Mouse (Mus musculus): ENCODE measurements at regions not wholly inside any gene's neighbourhood (a gene's known extent, or its start where the extent isn't known, plus 50 kb on each side); places are given as distances from the start of the nearest gene placed in this dataset.
A peak's percentile ranks its signal among the peaks of the same experiment; 100 is the strongest.

DNA sequence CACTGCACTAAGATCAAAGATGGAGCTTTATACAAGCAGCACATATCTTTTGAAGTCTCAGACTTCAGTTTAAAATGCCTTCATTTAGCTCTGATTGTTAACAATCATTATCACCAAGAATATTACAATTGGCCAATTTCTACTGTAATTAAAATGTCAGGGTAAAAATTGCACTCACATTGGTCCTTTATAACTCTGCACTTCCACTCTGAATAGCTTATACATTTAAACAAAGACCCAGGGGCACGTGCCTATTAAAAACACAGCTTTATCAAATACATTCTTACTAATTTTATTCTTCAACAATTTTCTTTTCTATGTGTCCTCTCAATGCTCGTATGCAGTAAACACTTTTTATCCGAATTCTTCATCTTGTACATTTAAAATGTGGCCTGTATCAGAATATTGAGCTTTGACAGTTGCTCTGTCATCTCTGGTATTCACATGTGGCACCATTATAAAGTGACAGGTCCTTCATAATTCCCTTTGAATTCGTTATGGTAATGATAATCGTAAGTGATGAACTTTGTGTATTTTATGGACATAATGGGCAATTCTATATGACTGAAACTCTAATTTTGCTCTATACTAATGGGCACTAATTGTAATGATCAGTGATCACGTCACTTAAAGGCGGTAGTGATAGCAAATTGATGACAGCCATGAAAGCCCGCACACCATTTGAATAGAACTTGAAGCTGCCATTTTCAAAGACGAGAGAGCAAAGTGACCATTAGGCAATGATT, 486.4 kb upstream of the Pbx1 start:
- no peak for DNase-seq (ENCODE audit: extremely low spot score in 1 of 2, low spot score in 1 of 2)

DNA sequence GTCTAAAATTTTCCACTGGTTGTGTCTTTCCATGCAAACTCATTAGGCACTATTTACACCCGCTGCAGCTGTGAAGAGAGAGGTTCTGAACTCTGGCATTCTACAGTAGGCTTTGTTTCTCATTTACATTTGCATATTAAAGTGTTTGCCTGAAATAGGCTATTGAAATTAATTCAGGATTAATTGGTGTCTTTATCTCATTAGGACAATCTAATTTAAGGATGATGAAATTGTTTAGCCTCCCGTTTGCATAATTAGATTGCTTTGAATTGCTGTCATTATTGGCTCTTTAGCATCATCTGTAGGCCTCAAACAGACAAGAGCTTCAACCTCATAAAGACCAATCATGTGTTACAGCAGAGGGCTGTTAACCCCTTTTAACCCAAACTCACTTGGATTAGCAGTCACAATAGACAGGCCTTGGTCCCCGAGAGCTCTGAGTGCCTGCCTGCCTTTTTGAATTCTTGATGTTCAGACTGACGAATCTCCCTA, 476.7 kb upstream of the Pbx1 start:
- peak in 1 of 2 experiments; percentile 2 for DNase-seq (ENCODE audit: extremely low spot score in 1 of 2, low spot score in 1 of 2)

DNA sequence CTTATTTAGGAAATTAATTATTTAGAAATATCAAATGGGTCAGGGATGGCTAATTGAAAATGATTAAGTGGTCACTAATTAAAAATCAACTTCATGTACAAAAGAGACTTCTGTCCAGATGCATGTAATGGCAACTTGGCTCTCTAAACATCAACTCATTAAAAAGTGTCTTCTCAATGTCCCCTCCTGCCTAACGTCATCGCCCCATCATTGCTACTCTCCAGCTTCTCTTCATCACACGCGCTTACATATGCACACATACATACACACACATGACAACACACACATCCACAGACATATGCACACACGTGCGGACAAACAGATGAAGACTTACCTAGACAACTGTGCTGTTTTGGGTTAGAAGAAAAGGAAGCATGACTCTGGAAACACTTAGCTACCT, 476.1 kb upstream of the Pbx1 start:
- DNase-seq (ENCODE audit: extremely low spot score in 1 of 2, low spot score in 1 of 2) = no peak

DNA sequence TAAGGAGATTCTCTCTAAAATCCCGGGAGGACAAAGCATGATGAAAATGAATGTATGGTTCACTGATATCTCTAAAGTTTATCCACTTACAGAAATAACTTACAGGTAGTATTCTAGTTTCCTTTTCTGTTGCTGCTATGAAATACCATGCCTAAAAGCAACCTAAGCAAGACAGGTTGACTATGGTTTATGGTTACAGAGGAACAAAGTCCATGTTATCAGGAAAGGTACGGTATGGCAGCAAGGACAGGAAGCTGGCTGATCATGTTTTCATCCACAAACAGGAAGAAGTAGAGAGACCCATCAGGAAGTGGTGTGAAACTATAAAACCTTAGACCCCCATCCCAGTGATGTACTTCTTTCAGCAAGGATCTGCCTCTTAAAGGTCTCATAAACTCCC, 466.4 kb upstream of the Pbx1 start:
- DNase-seq (ENCODE audit: extremely low spot score in 1 of 2, low spot score in 1 of 2) = no peak

DNA sequence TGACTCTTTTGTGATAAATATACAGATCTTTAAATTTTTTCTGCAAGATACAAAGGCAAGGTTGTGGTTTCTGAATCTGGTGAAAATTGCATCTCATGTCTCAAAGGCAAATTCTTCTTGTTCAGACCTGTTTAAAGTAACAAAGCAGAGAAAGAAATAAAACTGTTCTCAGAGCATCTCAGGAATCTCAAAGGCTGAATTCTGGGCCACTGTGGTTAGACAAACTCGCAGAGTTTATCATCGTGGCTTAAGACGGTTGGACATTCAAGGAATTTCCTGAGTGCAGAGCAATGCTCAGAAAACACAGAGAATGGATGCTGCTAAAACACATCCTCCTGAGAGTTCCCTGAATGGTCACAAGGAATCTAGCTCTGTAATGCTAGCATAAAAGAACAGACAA, 429.5 kb upstream of the Pbx1 start:
- DNase-seq (ENCODE audit: extremely low spot score in 1 of 2, low spot score in 1 of 2) = no peak

DNA sequence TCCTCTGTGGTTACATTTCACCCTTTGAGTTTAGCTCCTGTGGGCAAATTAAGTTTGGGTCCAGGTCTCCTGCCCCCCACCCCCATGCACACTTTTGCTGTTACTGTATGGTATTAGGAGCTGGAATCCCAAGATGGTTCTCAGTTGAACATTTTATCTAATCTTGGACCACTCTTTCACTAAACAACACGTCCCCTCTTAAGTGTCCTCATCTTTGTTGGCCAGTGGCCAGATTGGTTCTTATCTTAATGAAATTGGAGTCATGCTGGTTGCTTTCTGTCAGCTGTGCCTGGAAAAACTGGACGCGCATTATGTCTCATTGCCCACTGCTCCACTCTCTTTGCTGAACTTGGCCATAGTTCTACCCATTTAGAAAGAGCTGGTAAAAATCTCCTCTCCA, 391.1 kb upstream of the Pbx1 start:
- DNase-seq (ENCODE audit: extremely low spot score in 1 of 2, low spot score in 1 of 2) = no peak

DNA sequence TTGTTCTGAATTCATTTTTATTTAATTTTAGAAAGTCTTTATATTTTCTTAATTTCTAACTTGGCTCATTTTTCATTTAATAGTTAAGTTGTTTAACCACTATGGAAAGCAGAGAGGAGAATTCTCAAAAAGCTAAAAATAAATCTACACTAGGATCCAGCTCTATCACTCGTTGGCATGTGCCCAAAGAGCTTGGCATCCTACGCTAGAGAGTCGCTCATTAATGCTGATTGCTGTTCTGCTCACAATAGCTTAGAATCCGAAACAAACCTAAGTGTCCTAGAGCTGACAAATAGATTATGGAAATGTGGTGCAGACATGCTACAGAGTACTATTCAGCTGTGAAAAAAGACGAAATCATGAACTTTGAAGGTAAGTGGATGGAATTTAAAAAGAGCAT, 386.3 kb upstream of the Pbx1 start:
- no peak for DNase-seq (ENCODE audit: extremely low spot score in 1 of 2, low spot score in 1 of 2)

DNA sequence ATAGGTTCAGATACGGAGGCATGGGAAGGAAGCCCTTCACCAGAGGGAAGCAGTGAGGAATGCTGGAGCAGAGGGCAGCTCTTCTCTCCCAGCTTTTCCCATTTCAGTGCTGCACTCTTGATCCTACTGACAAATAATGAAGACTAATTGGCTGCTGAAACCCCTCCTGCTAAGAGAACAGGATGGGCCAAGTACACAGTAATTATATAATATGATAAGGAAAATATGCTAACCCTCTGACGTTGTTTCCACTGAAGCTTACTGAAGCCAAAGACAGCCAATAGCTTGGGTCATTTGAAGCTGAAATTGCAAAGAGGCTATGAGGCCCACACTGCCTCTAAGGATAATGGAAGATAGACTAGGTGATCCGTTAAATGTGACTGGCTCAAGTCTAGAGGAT, 375.0 kb upstream of the Pbx1 start:
- DNase-seq (ENCODE audit: extremely low spot score in 1 of 2, low spot score in 1 of 2) = no peak

DNA sequence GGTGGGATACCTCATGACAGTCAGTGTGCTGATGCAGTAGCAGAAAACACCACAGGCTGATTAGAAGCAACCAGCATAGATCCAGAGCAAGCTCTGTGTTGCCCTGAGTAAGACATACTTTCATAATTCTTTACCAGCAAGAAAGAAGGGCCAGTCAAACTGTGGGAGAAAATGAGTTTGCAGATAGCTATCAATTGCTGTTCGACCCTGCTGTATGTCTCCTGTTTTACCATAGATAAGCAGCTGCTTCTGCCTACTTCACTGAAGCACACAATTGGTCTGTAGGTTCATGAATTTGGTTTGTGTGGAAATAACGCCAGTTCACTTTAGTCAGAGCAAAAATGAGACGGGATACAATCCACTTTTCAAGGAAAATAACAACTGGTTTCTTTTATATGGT, 373.4 kb upstream of the Pbx1 start:
- no peak for DNase-seq (ENCODE audit: extremely low spot score in 1 of 2, low spot score in 1 of 2)

DNA sequence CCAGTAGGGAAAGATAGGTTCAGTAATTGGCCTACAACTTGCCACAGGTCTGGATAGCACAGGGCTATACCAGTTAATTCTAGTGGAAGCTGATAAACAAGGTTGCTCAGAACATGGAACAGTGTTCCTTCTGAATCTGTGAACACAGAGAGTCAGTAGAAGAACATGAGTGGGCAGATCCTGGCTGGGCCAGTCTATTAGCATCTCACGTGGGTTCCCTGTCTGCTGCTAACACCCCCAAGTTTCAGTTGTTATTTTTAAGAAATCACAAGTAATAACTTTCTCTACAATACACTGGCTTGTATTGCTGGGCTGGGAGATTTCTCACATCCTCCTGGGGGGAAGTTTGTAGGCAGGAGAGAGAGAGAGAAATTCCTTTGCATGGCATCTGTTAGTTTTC, 369.0 kb upstream of the Pbx1 start:
- peak; percentile 64 to 72 for DNase-seq (ENCODE audit: extremely low spot score in 1 of 2, low spot score in 1 of 2)

DNA sequence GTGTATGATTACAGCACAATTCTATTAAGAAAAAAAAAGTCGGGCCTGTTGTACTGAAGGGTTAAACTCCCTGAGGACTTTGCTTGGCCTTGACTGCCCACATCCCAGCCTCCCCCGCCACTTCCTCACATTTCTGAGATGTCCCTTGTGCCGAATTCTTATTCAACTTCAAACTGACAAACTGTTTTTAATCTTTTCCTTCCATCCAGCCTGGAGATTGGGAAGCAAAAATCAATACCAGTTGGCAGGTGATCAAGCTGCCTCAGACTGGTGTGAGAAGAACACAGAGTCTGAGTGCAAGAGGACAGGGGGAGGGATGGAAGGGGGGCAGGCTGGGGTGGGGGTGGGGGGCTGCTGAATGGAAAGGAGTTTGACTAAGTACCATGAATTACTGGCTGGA, 354.7 kb upstream of the Pbx1 start:
- DNase-seq (ENCODE audit: extremely low spot score in 1 of 2, low spot score in 1 of 2) = no peak

DNA sequence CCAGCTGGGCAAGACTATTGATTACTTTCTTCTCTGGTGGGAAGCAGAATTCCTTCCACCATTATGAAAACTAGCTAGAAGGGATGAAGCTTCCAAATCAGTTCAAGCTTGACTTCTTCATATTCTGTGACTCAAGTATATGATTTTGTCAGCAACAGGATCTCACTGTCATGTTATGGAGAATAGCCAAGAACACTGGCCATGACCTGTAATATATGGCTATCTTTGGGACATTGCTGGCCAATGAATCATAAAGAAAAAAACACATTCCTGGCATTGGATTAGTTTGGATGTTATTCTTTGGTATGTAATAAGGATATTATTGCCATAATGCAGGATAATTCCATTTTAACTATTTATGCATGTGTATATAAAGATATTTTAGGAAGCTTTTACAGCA, 351.8 kb upstream of the Pbx1 start:
- DNase-seq (ENCODE audit: extremely low spot score in 1 of 2, low spot score in 1 of 2) = no peak

DNA sequence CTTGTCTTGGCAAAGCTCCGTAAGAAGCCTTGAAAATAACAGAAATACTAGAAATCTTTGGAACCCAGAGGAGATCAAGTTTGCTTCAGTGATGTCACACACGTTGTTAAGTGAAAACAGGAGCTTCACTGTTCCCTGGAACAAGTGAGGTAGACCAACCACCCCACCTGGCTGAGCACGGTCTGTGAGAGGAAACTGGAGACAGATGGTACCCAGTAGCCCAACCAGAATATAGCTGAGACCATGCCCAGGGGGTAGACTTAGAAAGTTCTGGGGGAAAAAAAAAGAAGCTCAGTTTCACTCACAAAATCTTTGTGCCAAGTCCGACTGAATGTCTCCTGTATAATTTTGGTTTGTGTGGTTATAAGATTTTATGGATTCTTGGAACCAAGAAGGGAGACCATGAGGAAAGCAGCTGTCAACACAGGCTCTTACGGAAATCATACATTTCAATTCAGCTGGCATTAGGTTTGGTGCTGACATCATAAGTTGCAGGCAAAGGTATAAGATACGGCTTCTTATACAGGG, 332.4 kb upstream of the Pbx1 start:
- no peak for DNase-seq (ENCODE audit: extremely low spot score in 1 of 2, low spot score in 1 of 2)

DNA sequence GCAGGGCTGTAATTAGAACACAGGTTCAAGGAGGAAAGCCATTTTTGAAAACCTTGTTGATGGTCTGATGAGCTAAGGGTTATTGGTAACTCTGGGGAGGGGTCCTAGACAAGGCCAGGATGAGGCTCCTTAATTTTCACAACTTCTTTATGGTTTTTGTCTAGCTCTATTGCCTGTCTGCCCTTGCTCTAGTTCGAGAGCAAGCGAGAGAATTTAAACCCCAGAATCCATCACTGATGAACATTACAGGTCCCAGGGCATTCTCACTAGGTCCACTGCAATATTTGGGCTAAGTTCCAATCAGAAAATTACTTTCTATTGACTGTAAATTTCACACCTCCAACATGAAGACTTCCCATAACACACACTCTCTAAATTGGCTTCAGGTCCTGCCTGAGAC, 329.0 kb upstream of the Pbx1 start:
- no peak for DNase-seq (ENCODE audit: extremely low spot score in 1 of 2, low spot score in 1 of 2)

DNA sequence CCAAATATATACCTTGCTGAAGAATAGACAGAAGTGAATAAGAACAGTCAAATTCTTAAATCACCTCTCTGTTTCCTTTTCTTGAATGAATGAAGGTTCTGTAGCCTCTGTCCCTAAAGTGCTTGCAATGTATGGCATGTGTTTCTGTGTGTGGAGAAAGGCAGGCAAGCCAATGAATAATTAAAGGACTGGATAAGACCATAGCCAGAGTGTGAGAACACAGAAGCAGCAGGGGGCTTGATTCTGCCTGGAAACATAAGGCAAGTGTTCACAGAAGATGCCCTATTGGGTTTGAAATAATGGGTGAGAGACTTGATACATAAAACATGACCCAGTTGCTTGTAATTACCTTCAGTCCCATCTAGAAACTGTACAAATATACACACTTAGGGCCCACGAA, 328.2 kb upstream of the Pbx1 start:
- DNase-seq (ENCODE audit: extremely low spot score in 1 of 2, low spot score in 1 of 2) = no peak

DNA sequence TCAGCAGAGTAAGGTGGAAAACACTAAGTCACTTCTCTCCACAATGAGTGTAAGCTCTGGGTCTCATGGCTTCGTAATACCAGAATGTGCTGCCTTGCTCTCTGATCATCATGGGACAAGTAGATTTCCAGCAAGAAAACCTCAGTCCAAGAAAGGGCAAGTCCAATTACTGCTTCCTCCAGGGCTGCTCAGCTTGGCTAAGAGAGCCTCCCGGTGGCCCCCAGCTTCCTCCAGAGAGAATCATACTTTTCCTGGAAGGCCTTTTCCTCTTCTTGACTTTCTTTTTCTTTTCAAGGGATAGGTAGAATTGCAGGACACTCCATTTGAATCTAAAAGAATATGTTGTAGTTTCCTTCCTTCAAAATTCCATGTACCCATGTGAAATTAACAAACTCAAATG, 326.8 kb upstream of the Pbx1 start:
- no peak for DNase-seq (ENCODE audit: extremely low spot score in 1 of 2, low spot score in 1 of 2)

DNA sequence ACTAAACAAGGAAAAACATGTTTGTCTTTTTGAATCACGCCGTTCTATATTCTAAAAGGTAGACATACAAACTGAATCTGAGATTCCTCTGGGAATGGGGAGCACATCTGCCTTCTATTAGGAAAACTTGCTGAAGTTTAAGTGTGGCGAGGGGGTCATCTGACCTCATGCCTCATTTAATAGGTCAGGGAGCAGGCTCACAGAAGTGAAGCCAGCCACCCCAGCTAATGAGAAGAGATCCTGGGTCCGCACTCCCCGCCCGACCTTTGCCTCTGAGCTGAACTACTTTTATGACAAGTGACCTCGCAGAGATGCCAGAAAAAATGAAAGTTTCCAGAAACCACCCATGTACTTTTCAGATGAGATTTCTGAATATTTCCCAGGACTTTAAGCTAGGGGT, 322.1 kb upstream of the Pbx1 start:
- DNase-seq (ENCODE audit: extremely low spot score in 1 of 2, low spot score in 1 of 2) = no peak

DNA sequence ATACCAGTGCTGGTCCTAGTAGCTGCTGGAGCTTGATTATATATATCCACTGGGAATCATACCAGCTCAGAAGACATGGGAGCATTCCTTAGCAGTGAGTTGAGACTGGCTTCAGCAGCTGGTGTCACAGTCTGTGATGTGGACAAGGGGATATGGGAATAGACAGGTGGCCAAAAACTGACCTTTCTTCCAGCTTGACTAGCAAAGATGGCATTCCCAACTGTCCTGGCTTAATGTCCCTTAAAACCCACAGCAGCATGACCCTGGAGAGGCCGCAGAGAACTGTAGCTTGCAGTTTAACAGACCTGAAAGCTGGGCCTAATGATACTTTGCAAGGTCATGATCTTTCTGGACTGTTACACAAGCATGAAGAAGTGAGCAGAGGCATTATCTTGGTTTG, 311.4 kb upstream of the Pbx1 start:
- no peak for DNase-seq (ENCODE audit: extremely low spot score in 1 of 2, low spot score in 1 of 2)

DNA sequence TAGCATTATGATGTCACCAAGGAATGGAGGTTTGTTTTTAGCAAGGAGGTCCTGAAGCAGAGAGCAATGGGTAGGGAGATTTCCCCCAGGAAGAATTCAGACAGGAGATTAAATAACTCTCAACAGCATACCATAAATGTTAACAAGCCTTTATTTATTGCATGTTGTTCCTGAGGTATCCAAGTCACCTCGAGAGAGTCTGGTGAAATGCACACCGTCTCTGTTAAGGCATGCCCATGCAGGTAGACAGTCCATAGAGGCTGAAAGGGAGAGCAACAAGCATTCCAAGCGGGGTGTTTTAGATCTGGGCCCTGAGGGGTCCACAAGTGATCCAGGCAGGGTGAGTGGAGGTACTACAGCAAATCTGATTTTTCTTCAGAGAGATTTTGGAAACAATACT, 305.9 kb upstream of the Pbx1 start:
- no peak for DNase-seq (ENCODE audit: extremely low spot score in 1 of 2, low spot score in 1 of 2)

DNA sequence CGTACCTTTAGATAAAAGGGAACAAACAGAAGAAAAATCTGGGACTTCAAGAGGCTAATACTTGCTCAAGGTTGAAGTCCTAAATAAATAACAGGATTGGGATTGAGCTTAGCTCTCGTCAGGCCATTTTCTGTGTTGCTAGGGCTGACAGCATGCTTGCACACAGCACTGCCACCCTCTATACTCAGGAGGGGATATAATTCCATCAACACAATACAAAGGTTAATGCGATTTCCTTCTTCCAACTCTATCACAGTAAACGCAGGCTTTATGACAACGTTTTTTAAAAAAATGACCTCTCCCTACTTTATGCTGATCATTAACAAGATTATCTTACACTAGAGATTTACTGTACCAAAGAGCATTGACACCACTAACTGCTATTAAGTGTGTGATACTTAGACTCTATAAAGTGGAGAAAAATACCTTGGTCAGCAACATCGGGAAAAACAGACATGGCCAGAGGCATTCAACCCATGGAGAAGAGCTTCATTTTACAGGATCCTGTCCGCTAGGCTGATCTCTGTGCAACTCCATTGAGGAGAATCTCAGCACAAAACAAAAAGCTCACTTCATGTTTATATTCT, 305.3 kb upstream of the Pbx1 start:
- no peak for DNase-seq (ENCODE audit: extremely low spot score in 1 of 2, low spot score in 1 of 2)

DNA sequence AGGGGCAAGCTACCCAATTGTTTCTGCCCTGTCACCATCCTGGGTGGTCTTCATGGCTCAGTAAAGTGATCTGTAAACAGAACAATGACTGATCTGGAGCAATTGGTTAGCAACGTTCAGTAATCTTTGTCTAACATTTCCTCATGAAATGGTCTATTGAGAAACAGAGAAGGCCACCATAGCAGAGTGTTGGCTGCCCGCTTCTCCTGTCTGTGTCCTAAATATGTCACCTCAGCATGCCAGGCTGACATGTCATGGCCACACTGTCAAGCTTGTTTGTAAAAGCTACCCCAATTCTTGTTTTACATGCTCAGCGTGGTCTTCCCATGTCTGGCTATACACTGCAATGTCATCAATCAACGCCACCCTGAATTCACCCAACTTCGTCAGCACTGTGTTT, 301.0 kb upstream of the Pbx1 start:
- no peak for DNase-seq (ENCODE audit: extremely low spot score in 1 of 2, low spot score in 1 of 2)

DNA sequence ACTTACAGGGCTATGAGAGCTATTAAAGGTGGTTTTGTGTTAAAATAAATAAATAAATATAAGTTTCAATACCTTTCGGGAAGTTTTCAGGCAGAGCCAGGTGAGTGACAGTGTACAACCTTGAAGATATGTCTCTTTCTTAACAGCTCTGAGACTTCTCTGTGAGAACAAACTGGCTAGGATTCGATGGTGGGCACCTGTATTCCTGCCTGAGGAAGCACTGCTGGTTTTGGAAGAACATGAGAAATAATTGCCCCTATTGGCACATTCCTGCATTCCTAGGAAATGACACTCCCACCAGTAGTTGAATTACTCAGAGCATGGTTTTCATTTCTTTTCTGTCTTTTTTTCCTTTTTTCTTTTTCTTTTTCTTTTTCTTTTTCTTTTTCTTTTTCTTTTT, 277.8 kb upstream of the Pbx1 start:
- no peak for DNase-seq (ENCODE audit: extremely low spot score in 1 of 2, low spot score in 1 of 2)

All from frontal cortex, adult 2 months (tissue).